Mouse (Mus musculus) lung, postnatal 0 days (tissue): Measurements from ENCODE around the gene Siah3. TPM values are rescaled to one million over a fixed set of nuclear protein-coding genes. Genes with fewer than 3 reads are reported as not detected.
A peak's percentile ranks its signal among the peaks of the same experiment; 100 is the strongest.

Experiments used
- ATAC-seq: fragments of 200-750 bp; cut with Nextera tagmentation; 2 replicates; pipeline ENCODE4 v1.8.0; 2017; ENCODE audit warnings: moderate library complexity
- DNase-seq: peaks from one replicate; pipeline ENCODE4 v3.0.0-alpha.2; 2016; ENCODE audit warnings: low spot score
- H3K27ac ChIP-seq: fragments of 300-500 bp; sonication (generic); 2 replicates; pipeline ENCODE4 v1.5.1; 2014; ENCODE audit warnings: antibody characterized with exemption, mild to moderate bottlenecking, low read length, mixed read lengths
- H3K27me3 ChIP-seq: fragments of 300-500 bp; sonication (generic); replicated peaks from 2 replicates; pipeline ENCODE4 v1.6.1; 2014; ENCODE audit warnings: low read length, mixed read lengths; ENCODE audit not compliant: insufficient read depth
- H3K36me3 ChIP-seq: fragments of 300-500 bp; sonication (generic); 2 replicates; pipeline ENCODE4 v1.6.1; 2014; ENCODE audit warnings: low read length, mixed read lengths; ENCODE audit not compliant: insufficient read depth
- H3K4me1 ChIP-seq: fragments of 300-500 bp; sonication (generic); 2 replicates; pipeline ENCODE4 v1.6.1; 2014; ENCODE audit warnings: antibody characterized with exemption, low read depth, low read length, mixed read lengths; ENCODE audit not compliant: insufficient read depth
- H3K4me2 ChIP-seq: fragments of 300-500 bp; sonication (generic); replicated peaks from 2 replicates; pipeline ENCODE4 v1.6.1; 2014; ENCODE audit warnings: low read depth, mild to moderate bottlenecking, low read length, moderate library complexity, mixed read lengths
- H3K4me3 ChIP-seq: fragments of 300-500 bp; sonication (generic); 2 replicates; pipeline ENCODE4 v1.5.1; 2014; ENCODE audit warnings: low read depth, low read length
- H3K9ac ChIP-seq: fragments of 300-500 bp; sonication (generic); replicated peaks from 2 replicates; pipeline ENCODE4 v1.6.1; 2014; ENCODE audit warnings: low read depth, mild to moderate bottlenecking
- H3K9me3 ChIP-seq: fragments of 300-500 bp; sonication (generic); 2 replicates; pipeline ENCODE4 v1.6.1; 2016; ENCODE audit warnings: low read length, mixed read lengths
- CTCF ChIP-seq: IDR thresholded peaks from 2 replicates; pipeline ENCODE4 v1.5.1; 2016; ENCODE audit warnings: antibody characterized with exemption, mild to moderate bottlenecking
- EP300 ChIP-seq: IDR thresholded peaks from 2 replicates; pipeline ENCODE4 v1.6.1; 2016; ENCODE audit warnings: antibody characterized with exemption, mild to moderate bottlenecking, control low read depth
- WGBS: fragments of 180-500 bp; shearing (Covaris S2); extraction: QIAGEN DNeasy Blood & Tissue Kit; methylation state at CpG from one replicate; pipeline ENCODE4 v1.1.7; 2014; 5-methylcytosine and 5-hydroxymethylcytosine counted together
- polyA plus RNA-seq: library from polyadenylated mRNA; unstranded; fragments of >200 nt; fragmentation: Nextera tagmentation; extraction: Ambion mirVana; gene quantifications from 2 replicates; pipeline ENCODE4 v1.2.1, GENCODE M21; 2015

Siah3 gene
- polyA plus RNA-seq, 1 experiment from 2014 or later = not detected

DNA sequence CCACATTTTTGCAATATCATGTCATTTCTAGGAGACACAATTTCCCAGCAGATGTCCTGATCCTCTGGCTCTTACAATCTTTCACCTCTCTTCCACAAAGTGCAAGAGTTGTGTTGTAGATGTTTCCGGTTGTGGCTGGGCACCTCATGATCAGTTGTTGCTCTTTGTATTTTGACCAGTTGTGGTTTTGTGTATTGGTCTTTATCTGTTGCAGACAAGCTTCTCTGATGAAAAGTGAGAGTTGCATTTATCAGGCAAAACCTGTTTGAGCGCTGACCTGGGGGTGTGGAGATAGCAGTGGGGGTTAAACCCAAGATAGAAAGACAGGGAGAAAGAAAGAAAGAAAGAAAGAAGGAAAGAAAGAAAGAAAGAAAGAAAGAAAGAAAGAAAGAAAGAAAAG, 68.9 kb downstream of the Siah3 start:
- no peak for TF ChIP-seq CTCF
- TF ChIP-seq EP300 = no peak
- no peaks in the 10 kb centered on the region for H3K9me3 ChIP-seq
- H3K36me3 ChIP-seq = no peaks in the 10 kb centered on the region
- no peak overlapping the region for H3K4me3 ChIP-seq
- H3K27ac ChIP-seq = no peak overlapping the region
- H3K9ac ChIP-seq = no peak overlapping the region
- no peaks in the 10 kb centered on the region for H3K27me3 ChIP-seq
- DNase-seq (no peak), ATAC-seq (no peak)
- H3K4me2 ChIP-seq = no peak overlapping the region
- H3K4me1 ChIP-seq = no peaks in the 10 kb centered on the region
- WGBS = 83% methylated on average over 2 of the region's 2 CpGs

GRCm38 (mm10) chr14:75525376-75526145, 69.8 kb downstream of the Siah3 start:
- TF ChIP-seq CTCF (no peak), EP300 (no peak)
- Histone ChIP-seq H3K4me2 (no peak overlapping the region), H3K9ac (no peak overlapping the region), H3K4me3 (no peak overlapping the region), H3K36me3 (no peaks in the 10 kb centered on the region), H3K27me3 (no peaks in the 10 kb centered on the region), H3K27ac (no peak overlapping the region), H3K9me3 (no peaks in the 10 kb centered on the region), H3K4me1 (no peaks in the 10 kb centered on the region)
- no peak for DNase-seq
- 84% methylated on average over 29 of the region's 29 CpGs for WGBS
- no peak for ATAC-seq

DNA sequence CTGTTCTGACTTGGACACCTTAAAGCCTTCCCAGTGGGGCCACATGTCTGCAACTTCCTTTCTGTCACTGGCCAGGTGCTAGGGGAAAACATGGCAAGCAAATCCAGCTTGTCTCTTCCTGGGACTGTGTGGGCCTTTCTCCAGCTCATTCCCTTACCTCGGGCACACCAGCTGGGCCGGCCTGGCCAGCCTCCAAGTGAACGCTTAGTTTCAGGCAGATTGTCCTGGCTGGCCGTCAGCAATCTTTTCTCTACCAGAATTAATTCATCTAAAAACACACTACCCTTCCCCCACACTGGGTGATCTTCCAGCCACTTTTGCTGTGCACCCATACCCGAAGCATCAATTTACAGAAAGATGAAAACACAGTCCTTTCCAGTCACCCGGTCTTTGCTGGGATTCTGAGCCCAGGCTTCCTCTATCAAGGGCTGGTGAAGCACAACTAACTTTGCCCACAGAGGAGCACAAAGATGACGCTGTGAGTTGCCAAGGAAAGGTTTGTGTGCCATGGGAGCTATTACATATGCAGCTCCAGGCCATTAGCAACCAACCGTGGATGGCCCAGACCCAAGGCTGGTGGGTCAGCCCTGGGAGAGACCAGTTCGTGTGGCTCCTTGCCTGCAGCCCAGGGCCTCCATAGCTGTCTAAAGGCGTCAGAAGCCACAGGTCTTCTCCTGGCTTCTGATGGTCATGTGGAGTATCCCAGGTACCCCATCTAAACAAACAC, 71.8 kb downstream of the Siah3 start:
- WGBS = 47% methylated on average over 10 of the region's 10 CpGs
- H3K4me3 ChIP-seq = no peak overlapping the region
- H3K27me3 ChIP-seq = no peaks in the 10 kb centered on the region
- no peaks in the 10 kb centered on the region for H3K36me3 ChIP-seq
- TF ChIP-seq EP300 (no peak), CTCF (no peak)
- H3K9me3 ChIP-seq = no peaks in the 10 kb centered on the region
- DNase-seq = peak; percentile 5
- peak; percentile 37; the same call in 1 of the 2 replicates for ATAC-seq
- no peak overlapping the region for H3K4me2 ChIP-seq
- no peaks in the 10 kb centered on the region for H3K4me1 ChIP-seq
- no peak overlapping the region for H3K9ac ChIP-seq
- H3K27ac ChIP-seq = no peak overlapping the region

DNA sequence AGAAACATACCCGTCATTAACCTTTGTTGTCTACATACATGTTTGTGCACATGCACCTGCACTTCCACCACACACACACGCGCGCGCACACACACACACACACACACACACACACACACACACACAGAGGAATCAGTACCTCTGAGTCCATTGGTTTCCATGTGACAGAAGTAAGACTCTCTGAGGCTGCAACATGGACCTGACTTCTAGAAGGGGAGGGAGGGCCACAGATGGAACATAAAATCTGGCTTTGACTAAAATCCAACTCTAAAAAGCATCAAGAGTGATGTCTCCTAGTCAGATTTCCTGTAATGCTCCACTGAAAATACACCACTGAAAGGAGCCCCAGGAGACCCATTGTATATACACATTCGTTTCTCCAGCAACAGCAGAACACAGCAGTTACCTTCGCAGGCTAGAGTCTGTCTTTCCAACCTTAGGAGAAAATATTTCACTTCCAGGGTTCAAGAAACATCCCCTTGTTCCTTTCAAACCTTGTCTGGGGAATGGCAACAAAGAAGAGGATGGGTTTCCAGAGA, 75.1 kb downstream of the Siah3 start:
- H3K4me2 ChIP-seq = no peak overlapping the region
- 76% methylated on average over 7 of the region's 7 CpGs for WGBS
- no peak for ATAC-seq

DNA sequence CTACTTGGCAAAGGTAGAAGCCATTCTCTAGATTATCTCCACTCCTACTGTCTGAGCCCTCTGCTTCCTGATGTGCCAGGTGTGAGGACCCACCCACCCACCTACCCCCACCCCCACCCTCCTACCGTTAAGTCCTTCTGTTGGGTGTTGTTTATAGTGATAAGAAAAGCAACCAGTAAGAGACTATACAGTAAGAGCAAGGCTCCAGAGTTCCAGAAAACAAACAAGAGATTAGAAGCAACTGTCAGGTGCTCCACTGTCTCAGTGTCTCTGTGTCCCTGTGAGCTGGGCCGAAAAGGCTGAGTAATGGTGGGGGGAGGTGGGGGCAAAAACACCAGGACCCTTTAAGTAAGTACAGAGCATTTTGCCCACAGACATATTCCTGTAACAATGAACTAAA, 83.4 kb downstream of the Siah3 start:
- no peak overlapping the region for H3K27ac ChIP-seq
- H3K9me3 ChIP-seq = no peaks in the 10 kb centered on the region
- H3K4me3 ChIP-seq = no peak overlapping the region
- H3K36me3 ChIP-seq = no peaks in the 10 kb centered on the region
- 36% methylated on average over 2 of the region's 2 CpGs for WGBS
- no peak for DNase-seq
- no peaks in the 10 kb centered on the region for H3K27me3 ChIP-seq
- no peak overlapping the region for H3K4me2 ChIP-seq
- TF ChIP-seq CTCF (no peak), EP300 (no peak)
- no peak for ATAC-seq
- H3K9ac ChIP-seq = no peak overlapping the region
- no peaks in the 10 kb centered on the region for H3K4me1 ChIP-seq

More for the DNA sequence above, 75.1 kb downstream of the Siah3 start:
- Histone ChIP-seq H3K4me1 (no peaks in the 10 kb centered on the region), H3K9me3 (no peaks in the 10 kb centered on the region), H3K27ac (no peak overlapping the region), H3K27me3 (no peaks in the 10 kb centered on the region), H3K9ac (no peak overlapping the region), H3K36me3 (no peaks in the 10 kb centered on the region), H3K4me3 (no peak overlapping the region)
- TF ChIP-seq CTCF = no peak
- TF ChIP-seq EP300 = no peak
- no peak for DNase-seq

DNA sequence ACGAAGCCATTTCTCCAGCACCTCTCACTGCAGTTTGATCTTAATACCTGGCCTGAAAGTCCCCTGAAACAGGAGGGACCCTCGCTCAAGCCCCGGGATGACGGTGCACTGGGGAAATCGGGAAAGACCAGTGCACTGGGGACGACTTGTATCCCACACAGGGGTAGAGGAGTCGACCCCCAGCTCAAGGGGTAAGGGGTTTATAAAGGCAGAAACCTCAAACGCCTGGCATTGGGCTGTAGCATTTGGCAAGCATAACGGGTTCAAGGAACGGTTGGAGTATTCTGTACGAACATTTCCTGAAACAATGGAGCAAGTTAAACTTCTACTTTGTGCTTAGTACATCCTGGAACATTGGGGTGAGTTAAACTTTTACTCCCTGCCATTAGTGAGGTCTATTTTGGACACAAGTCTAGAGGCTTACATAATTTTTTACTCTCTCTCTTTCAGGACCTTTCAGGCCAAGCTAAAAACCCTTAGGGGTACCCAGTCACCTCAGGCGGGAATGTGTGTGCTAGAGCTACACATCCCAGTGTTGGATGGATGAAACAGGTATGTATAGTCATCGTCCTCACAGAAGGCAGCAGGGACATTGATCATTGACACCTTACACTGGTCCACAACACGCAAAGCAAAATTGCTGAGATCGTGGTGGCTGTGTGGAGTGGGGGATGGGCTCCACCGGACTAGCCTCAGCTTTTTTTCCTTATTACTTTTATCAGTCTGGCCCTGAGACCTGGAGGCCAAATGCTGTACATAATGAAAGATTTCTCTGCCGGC, 84.6 kb downstream of the Siah3 start:
- Histone ChIP-seq H3K4me1 (no peaks in the 10 kb centered on the region), H3K9me3 (no peaks in the 10 kb centered on the region), H3K27me3 (no peaks in the 10 kb centered on the region), H3K4me2 (no peak overlapping the region), H3K27ac (no peak overlapping the region), H3K4me3 (no peak overlapping the region), H3K36me3 (no peaks in the 10 kb centered on the region), H3K9ac (no peak overlapping the region)
- 64% methylated on average over 17 of the region's 17 CpGs for WGBS
- no peak for TF ChIP-seq CTCF
- TF ChIP-seq EP300 = no peak
- ATAC-seq (no peak), DNase-seq (no peak)
